Mouse (Mus musculus) heart, embryonic 16.5 days (tissue): ENCODE measurements around the gene Slc23a2. TPM values are rescaled to one million over a fixed set of nuclear protein-coding genes. Genes with fewer than 3 reads are reported as not detected.

ENCODE experiments used
- ATAC-seq: fragments of 200-750 bp; cut with Nextera tagmentation; replicated peaks from 2 replicates; pipeline ENCODE4 v1.8.0; 2017; ENCODE audit warnings: moderate number of reproducible peaks; ENCODE audit not compliant: insufficient read depth, low FRiP score; ENCODE audit errors: extremely low read depth
- H3K27ac ChIP-seq: fragments of 300-500 bp; sonication (generic); 2 replicates; pipeline ENCODE4 v1.5.1; 2014; ENCODE audit warnings: mild to moderate bottlenecking, low read length, control low read depth, moderate library complexity
- H3K27me3 ChIP-seq: fragments of 300-500 bp; sonication (generic); 2 replicates; pipeline ENCODE4 v1.6.1; 2014; ENCODE audit warnings: low read length, mixed read lengths; ENCODE audit not compliant: control insufficient read depth, insufficient read depth
- H3K36me3 ChIP-seq: fragments of 300-500 bp; sonication (generic); 2 replicates; pipeline ENCODE4 v1.6.1; 2014; ENCODE audit not compliant: control insufficient read depth, insufficient read depth
- H3K4me1 ChIP-seq: fragments of 300-500 bp; sonication (generic); 2 replicates; pipeline ENCODE4 v1.6.1; 2014; ENCODE audit warnings: low read length, mixed read lengths; ENCODE audit not compliant: control insufficient read depth, insufficient read depth
- H3K4me2 ChIP-seq: fragments of 300-500 bp; sonication (generic); 2 replicates; pipeline ENCODE4 v1.6.1; 2014; ENCODE audit warnings: low read depth, mild to moderate bottlenecking, control low read depth, low read length
- H3K4me3 ChIP-seq: fragments of 300-500 bp; sonication (generic); 2 replicates; pipeline ENCODE4 v1.5.1; 2014; ENCODE audit warnings: mild to moderate bottlenecking, control low read depth, low read length
- H3K9ac ChIP-seq: fragments of 300-500 bp; sonication (generic); 2 replicates; pipeline ENCODE4 v1.6.1; 2014; ENCODE audit warnings: low read length, control low read depth
- H3K9me3 ChIP-seq: fragments of 300-500 bp; sonication (generic); replicated peaks from 2 replicates; pipeline ENCODE4 v1.6.1; 2016; ENCODE audit warnings: low read length; ENCODE audit not compliant: control insufficient read depth
- WGBS: fragments of 180-500 bp; shearing (Covaris S2); extraction: QIAGEN DNeasy Blood & Tissue Kit; methylation state at CpG from one replicate; pipeline ENCODE4 v1.1.7; 2014; 5-methylcytosine and 5-hydroxymethylcytosine counted together
- polyA plus RNA-seq: library from polyadenylated mRNA; unstranded; fragments of >200 nt; fragmentation: Nextera tagmentation; extraction: Ambion mirVana; gene quantifications from 2 replicates; pipeline ENCODE4 v1.2.1, GENCODE M21; 2015

Gene Slc23a2
- polyA plus RNA-seq, 1 experiment from 2014 or later, result 9.5 TPM

GRCm38 (mm10) chr2:132098365-132098764, 46.5 kb downstream of the Slc23a2 start:
- H3K9me3 ChIP-seq, result no peaks in the 10 kb centered on the region
- H3K4me3 ChIP-seq, result no peak overlapping the region
- WGBS, result 85% methylated on average over 4 of the region's 4 CpGs
- H3K27me3 ChIP-seq, result no peaks in the 10 kb centered on the region
- H3K9ac ChIP-seq, result no peak overlapping the region
- H3K4me1 ChIP-seq, result peaks cover 15% of the 10 kb centered on the region
- no peaks in the 10 kb centered on the region for H3K36me3 ChIP-seq
- ATAC-seq, result no peak
- H3K27ac ChIP-seq, result no peak overlapping the region
- H3K4me2 ChIP-seq, result no peak overlapping the region

- no peak overlapping the region for H3K4me3 ChIP-seq
- H3K4me1 ChIP-seq, result peaks cover 6% of the 10 kb centered on the region; the same call in 1 of the 2 replicates
- 69% methylated on average over 4 of the region's 4 CpGs for WGBS
- H3K9me3 ChIP-seq, result no peaks in the 10 kb centered on the region
- H3K4me2 ChIP-seq, result no peak overlapping the region
- no peaks in the 10 kb centered on the region for H3K27me3 ChIP-seq
- no peak overlapping the region for H3K9ac ChIP-seq
- H3K36me3 ChIP-seq, result peaks cover 6% of the 10 kb centered on the region; the same call in 1 of the 2 replicates
- ATAC-seq, result no peak
- H3K27ac ChIP-seq, result no peak overlapping the region
These were observed 48.3 kb downstream of the Slc23a2 start for GRCm38 (mm10) chr2:132096582-132096981.

GRCm38 (mm10) chr2:132095821-132096220, 49.1 kb downstream of the Slc23a2 start:
- Histone ChIP-seq H3K4me2 (no peak overlapping the region), H3K36me3 (peaks cover 6% of the 10 kb centered on the region; the same call in 1 of the 2 replicates), H3K4me1 (peaks cover 6% of the 10 kb centered on the region; the same call in 1 of the 2 replicates), H3K9ac (no peak overlapping the region), H3K27me3 (no peaks in the 10 kb centered on the region), H3K4me3 (no peak overlapping the region), H3K27ac (no peak overlapping the region), H3K9me3 (no peaks in the 10 kb centered on the region)
- 71% methylated on average over 6 of the region's 6 CpGs for WGBS
- ATAC-seq, result no peak

GRCm38 (mm10) chr2:132094441-132095230, 50.3 kb downstream of the Slc23a2 start:
- H3K27ac ChIP-seq, result peak overlapping the region; percentile 16; the same call in 1 of the 2 replicates
- 67% methylated on average over 11 of the region's 11 CpGs for WGBS
- H3K9ac ChIP-seq, result no peak overlapping the region
- H3K4me3 ChIP-seq, result no peak overlapping the region
- ATAC-seq, result peak; percentile 39
- peak overlapping the region; percentile 10; the same call in 1 of the 2 replicates for H3K4me2 ChIP-seq
- H3K9me3 ChIP-seq, result no peaks in the 10 kb centered on the region
- H3K27me3 ChIP-seq, result no peaks in the 10 kb centered on the region
- peaks cover 6% of the 10 kb centered on the region; the same call in 1 of the 2 replicates for H3K4me1 ChIP-seq
- H3K36me3 ChIP-seq, result peaks cover 6% of the 10 kb centered on the region; the same call in 1 of the 2 replicates

DNA sequence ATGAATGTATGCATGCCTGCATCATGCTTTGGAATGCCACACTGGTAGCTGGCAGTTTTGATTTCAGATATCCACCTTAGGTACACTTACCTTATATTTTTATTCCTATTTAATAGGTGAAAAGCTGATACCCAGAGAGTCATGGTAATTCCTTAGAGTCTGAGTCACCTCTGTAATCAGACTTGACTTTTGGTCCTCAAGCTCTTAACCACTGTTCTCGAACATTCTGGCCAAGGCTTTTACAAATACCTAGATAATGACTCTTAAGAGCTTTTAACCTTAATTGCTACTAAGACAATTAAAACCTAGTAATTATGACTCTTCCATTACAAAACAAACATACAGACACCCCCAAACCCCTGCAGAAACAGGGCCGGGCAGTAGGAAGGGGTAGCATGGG, 51.2 kb downstream of the Slc23a2 start:
- Histone ChIP-seq H3K4me1 (peaks cover 6% of the 10 kb centered on the region; the same call in 1 of the 2 replicates), H3K4me3 (no peak overlapping the region), H3K9me3 (no peaks in the 10 kb centered on the region), H3K9ac (no peak overlapping the region), H3K27ac (no peak overlapping the region), H3K27me3 (no peaks in the 10 kb centered on the region), H3K36me3 (peaks cover 7% of the 10 kb centered on the region; the same call in 1 of the 2 replicates), H3K4me2 (no peak overlapping the region)
- WGBS, result 58% methylated on average over 2 of the region's 2 CpGs
- ATAC-seq, result no peak

DNA sequence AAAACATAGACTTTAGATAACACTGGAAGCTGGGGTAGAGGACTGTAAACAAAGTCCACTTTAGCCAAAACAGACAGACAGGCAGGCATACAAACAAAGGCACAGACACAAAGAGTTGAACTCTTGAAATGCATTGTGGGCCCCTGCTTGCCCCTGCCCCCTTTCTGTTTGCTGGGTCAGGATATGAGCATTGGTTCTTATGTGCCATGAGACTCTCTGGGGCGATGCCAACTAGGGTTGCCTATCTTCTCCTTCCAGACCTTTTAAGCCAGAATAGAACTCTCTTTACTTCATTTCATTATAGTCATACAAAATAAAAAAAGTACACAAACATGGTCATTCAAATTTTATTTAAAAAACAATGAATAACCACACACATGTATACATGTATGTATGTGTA, 51.6 kb downstream of the Slc23a2 start:
- no peak overlapping the region for H3K4me2 ChIP-seq
- no peak for ATAC-seq
- WGBS, result 89% methylated on average over 1 of the region's 1 CpGs

DNA sequence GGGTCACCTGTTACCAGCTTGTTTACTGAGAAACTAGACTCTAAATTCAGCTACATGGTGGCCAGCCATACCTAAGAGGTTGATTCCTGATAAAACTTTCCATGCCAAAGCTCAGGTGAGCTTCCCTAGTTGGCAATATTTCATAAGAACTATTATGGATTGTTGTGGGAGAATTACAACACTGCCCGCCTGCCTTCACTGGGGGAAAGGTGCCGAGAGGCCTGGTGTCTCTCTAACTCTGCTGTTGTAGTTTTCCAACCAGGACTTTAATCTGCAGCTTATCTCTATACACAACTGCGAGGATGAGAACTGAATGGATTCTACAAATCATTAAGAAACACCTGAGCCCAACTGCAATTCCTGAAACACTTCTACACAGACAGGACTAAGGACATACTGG, 52.2 kb downstream of the Slc23a2 start:
- peaks cover 7% of the 10 kb centered on the region; the same call in 1 of the 2 replicates for H3K36me3 ChIP-seq
- no peaks in the 10 kb centered on the region for H3K27me3 ChIP-seq
- H3K27ac ChIP-seq, result no peak overlapping the region
- H3K4me3 ChIP-seq, result no peak overlapping the region
- ATAC-seq, result no peak
- H3K4me1 ChIP-seq, result peaks cover 6% of the 10 kb centered on the region; the same call in 1 of the 2 replicates
- H3K4me2 ChIP-seq, result no peak overlapping the region
- whole genome bisulfite sequencing, result 74% methylated on average over 3 of the region's 3 CpGs
- no peaks in the 10 kb centered on the region for H3K9me3 ChIP-seq
- H3K9ac ChIP-seq, result no peak overlapping the region

More for the DNA sequence above, 51.6 kb downstream of the Slc23a2 start:
- H3K36me3 ChIP-seq, result peaks cover 7% of the 10 kb centered on the region; the same call in 1 of the 2 replicates
- H3K4me1 ChIP-seq, result peaks cover 6% of the 10 kb centered on the region; the same call in 1 of the 2 replicates
- no peak overlapping the region for H3K27ac ChIP-seq
- no peak overlapping the region for H3K4me3 ChIP-seq
- H3K9ac ChIP-seq, result no peak overlapping the region
- no peaks in the 10 kb centered on the region for H3K9me3 ChIP-seq
- H3K27me3 ChIP-seq, result no peaks in the 10 kb centered on the region

GRCm38 (mm10) chr2:132091749-132092148, 53.2 kb downstream of the Slc23a2 start:
- peaks cover 6% of the 10 kb centered on the region; the same call in 1 of the 2 replicates for H3K4me1 ChIP-seq
- no peak overlapping the region for H3K4me2 ChIP-seq
- 75% methylated on average over 4 of the region's 4 CpGs for WGBS
- no peak overlapping the region for H3K27ac ChIP-seq
- H3K27me3 ChIP-seq, result no peaks in the 10 kb centered on the region
- H3K9ac ChIP-seq, result no peak overlapping the region
- no peaks in the 10 kb centered on the region for H3K9me3 ChIP-seq
- ATAC-seq, result no peak
- peaks cover 12% of the 10 kb centered on the region; the same call in 1 of the 2 replicates for H3K36me3 ChIP-seq
- no peak overlapping the region for H3K4me3 ChIP-seq

- Histone ChIP-seq H3K27me3 (no peaks in the 10 kb centered on the region), H3K27ac (no peak overlapping the region), H3K9me3 (no peaks in the 10 kb centered on the region), H3K9ac (no peak overlapping the region), H3K4me1 (peaks cover 4% of the 10 kb centered on the region), H3K4me3 (no peak overlapping the region), H3K4me2 (no peak overlapping the region), H3K36me3 (peaks cover 6% of the 10 kb centered on the region; the same call in 1 of the 2 replicates)
- ATAC-seq, result no peak
These were observed 60.1 kb downstream of the Slc23a2 start for GRCm38 (mm10) chr2:132084813-132085212.
